Mouse (Mus musculus): Measurements from ENCODE around the gene Usf3.

Gene Usf3

DNA sequence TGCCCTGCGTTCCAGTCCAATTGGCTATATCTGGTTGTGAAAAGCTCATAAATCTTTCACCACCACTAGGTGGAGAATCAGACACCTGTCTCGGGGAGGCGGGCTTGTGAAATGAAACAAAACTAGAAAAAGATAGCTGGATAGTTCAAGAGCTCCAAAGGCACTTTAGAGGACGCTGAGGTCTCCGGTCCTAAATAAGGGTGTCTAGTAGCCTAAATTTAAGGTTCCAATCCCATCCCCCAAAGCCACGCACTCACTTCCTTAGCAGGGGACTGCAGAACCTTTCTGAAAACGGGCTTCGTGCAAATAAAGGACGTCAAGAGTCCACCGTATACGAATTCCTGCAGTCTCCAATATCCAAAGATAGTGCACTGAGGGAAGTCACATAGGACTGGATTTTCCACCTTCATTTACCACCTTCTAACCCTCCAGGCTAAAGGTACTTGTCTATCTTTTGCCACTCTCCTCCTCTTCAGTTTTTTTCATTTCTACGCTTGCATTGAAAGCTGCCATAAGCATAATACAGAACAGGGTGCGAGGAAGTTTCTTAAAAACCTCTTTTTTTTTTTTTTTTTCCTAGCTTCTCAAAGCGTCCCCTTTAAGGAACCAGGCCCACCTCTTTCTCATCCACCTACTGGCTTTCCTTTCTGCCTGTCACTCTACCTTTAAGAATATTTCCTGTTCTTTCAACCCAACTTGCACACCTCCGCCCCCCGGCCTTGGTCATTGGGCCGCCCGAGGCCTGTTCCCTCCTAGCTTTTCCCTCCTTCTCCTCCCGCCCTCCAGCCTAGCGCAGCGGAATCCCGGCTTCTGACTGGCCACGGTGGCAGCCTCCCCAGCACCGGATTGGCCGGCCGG lies 520 bp upstream of the Usf3 start:
- peak; percentile 99 for DNase-seq (ENCODE audit: inconsistent age in 2 of 2, low spot score in 1 of 2)

DNA sequence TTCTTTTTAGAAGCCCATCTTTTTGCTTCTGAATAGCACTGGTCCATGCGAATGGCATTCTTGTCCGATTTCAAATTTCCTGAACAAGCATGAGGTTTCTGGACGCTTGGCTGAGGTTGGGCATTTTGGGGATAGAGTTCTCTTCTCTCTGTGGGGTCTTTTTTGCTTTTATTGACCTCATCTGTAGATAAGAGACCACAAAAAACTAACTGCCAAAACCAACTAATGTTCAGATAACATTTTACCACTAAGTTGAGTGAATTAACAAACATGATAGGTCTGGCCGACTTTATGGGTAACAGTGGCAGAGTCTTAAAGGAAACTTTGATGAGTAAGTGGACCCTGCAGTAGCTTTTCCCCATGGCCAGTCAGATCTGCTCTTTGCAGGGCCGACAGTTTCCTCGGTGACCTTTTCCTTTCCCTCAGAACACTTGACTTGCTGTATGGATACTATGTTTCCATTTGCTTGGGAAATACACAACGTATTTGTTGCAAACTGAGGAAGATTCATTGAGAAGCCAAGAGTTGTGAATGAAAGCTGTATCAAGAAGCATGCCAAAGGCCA lies 1.0 kb downstream of the Usf3 start:
- peak in 1 of 2 experiments; percentile 59 for DNase-seq (ENCODE audit: inconsistent age in 2 of 2, low spot score in 1 of 2)

- DNase-seq (ENCODE audit: inconsistent age in 2 of 2, low spot score in 1 of 2), result no peak
Measured at GRCm38 (mm10) chr16:44175001-44175400, 2.0 kb downstream of the Usf3 start.

DNA sequence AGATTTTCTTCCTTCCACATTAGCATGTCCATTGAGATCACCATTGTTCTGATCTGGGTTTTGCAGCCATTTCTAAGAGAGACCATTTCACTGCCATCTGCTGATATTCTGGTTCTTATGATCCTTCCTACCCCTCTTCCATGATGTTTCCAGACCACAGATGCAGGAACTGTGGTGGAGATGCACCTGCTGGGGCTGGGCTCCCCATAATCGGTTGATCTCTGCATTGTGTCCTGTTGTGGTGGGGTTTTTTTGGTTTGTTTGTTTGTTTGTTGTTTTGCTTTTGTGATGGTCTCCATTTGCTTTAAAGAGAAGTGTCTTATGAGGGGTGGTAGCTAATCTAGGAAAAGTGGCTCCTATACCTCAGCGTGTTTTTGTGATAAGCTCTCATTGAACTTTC lies 3.5 kb downstream of the Usf3 start:
- DNase-seq (ENCODE audit: inconsistent age in 2 of 2, low spot score in 1 of 2), result no peak

DNA sequence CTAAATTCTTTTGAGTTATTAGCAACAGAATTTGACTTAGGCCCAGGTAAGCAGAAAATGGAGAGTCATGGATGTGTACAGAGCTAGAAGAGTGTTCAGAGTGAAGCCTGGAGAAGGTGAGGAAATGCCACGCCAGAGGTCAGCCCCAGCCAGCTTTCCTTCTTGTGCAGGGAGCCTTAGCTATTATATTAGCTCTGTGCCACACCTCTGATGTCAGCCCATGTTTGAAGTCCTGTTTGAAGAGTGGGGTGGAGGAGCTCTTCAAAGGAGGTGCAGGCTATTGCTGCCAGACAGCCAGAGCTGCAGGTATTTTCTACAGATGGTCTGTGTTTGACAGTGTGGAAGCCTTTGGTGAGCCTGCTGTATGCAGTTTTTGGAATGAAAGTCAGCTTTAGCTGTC lies 5.5 kb downstream of the Usf3 start:
- no peak for DNase-seq (ENCODE audit: inconsistent age in 2 of 2, low spot score in 1 of 2)

DNA sequence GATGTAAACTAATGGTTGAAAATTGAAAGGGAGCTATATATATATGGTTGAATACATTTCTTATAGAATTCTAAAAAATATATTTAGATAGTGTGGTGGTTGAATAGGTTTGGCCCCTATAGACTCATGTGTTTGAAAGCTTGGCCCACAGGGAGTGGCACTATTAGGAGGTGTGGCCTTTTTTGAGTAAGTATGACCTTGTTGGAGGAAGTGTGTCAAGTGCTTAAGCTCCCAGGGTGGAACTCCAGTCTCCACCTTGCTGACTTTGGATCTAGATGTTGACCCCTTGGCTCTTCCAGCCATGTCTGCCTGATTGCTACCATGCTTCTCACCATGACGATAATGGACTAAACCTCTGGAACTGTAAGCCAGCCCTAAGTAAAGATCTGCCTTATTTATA lies 9.6 kb downstream of the Usf3 start:
- DNase-seq (ENCODE audit: inconsistent age in 2 of 2, low spot score in 1 of 2), result no peak

DNA sequence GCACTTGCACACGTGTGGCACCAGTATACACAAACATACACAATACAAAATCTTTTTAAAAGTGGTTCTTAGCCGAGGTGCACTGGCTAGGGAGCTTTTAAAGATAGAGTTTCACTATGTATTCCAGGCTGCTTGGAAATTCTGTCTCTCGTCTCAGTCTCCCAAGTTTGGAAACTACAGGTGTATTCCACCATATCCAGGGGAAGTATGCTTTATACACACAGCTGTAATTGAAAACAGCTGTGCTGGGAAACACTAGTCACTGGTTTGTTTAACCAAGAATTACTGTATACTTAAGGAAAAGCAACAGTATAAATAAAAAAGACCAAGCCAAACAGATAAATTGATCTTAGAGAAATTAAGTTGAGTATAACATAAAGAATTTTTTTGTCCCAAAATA lies 11.7 kb downstream of the Usf3 start:
- no peak for DNase-seq (ENCODE audit: inconsistent age in 2 of 2, low spot score in 1 of 2)

- no peak for DNase-seq (ENCODE audit: inconsistent age in 2 of 2, low spot score in 1 of 2)
Measured at GRCm38 (mm10) chr16:44187172-44187571, 14.1 kb downstream of the Usf3 start.

DNA sequence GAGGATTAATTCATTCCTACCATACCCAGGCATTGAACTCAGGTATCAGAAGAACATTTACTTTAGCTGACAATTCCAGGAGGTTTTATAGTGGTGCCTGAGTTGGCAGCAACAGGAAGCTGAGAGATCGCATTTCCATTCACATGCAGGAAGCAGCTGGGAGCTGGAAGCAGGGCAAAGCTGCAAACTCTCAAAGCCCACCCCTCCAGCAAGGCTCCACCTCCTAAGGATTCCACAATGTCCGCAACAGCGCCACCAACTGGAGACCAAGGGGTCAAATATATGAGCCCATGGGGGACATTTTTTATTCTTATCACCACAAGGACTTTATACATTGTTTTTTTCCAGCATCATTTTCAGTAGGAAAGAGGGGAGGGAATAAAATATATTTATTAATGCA lies 15.7 kb downstream of the Usf3 start:
- DNase-seq (ENCODE audit: inconsistent age in 2 of 2, low spot score in 1 of 2), result no peak

- DNase-seq (ENCODE audit: inconsistent age in 2 of 2, low spot score in 1 of 2), result no peak
Measured at GRCm38 (mm10) chr16:44190032-44190431, 17.0 kb downstream of the Usf3 start.

DNA sequence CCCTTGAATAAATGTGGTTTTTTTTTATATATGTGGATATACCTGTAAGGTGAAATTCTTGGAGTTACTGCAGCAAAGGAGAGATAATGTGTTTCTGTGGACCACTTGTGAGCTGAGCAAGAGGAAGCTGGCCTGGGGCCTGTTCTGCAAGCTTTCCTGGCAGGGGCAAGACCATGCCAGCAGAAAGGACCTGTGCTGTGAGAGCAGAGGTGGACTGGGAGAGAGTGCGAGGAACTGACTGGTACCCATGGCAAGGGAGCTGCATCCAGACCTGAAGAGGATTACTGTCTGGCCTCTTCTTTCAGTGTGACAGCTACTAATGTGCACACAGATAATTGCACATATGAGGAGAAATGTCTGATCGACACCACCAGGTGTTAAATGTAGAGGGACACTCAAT lies 17.9 kb downstream of the Usf3 start:
- DNase-seq (ENCODE audit: inconsistent age in 2 of 2, low spot score in 1 of 2), result no peak

- no peak for DNase-seq (ENCODE audit: inconsistent age in 2 of 2, low spot score in 1 of 2)
Measured at GRCm38 (mm10) chr16:44199066-44199703, 26.1 kb downstream of the Usf3 start.

DNA sequence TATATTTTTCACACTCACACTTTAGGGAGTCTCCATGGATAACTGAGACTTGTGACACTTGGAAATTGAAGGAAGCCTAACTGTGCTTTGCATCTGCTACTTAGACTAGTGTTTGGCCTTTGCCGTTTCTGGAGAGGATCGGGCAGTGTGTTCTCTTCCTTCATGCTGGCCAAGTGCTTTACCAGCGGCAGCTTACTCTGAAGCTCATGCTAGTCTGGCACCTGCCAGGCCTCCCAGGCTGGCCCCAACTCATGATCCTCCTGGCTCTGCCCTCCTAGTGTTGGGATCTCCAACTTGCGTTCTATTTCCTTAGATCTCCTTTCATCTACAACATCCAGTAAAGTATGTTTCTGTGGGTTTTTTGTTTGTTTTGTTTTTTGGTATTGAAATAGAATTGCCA lies 27.1 kb downstream of the Usf3 start:
- DNase-seq (ENCODE audit: inconsistent age in 2 of 2, low spot score in 1 of 2), result no peak

DNA sequence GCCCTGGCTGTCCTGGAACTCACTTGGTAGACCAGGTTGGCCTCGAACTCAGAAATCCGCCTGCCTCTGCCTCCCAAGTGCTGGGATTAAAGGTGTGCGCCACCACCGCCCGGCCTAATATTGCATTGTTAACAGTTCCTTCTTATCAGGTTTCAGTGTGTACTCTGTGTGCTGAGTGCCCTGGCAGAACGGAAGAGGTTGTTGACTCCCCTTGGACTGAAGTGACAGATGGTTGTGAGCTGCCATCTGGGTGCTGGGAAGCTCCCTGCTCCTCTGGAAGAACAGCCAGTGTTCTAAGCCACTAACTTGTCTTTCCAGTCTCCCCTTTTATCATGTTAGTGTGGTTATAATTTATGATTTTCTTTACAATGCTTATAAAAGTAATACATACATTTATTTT lies 31.3 kb downstream of the Usf3 start:
- DNase-seq (ENCODE audit: inconsistent age in 2 of 2, low spot score in 1 of 2), result no peak

- no peak for DNase-seq (ENCODE audit: inconsistent age in 2 of 2, low spot score in 1 of 2)
Measured at GRCm38 (mm10) chr16:44205973-44206372, 32.9 kb downstream of the Usf3 start.

DNA sequence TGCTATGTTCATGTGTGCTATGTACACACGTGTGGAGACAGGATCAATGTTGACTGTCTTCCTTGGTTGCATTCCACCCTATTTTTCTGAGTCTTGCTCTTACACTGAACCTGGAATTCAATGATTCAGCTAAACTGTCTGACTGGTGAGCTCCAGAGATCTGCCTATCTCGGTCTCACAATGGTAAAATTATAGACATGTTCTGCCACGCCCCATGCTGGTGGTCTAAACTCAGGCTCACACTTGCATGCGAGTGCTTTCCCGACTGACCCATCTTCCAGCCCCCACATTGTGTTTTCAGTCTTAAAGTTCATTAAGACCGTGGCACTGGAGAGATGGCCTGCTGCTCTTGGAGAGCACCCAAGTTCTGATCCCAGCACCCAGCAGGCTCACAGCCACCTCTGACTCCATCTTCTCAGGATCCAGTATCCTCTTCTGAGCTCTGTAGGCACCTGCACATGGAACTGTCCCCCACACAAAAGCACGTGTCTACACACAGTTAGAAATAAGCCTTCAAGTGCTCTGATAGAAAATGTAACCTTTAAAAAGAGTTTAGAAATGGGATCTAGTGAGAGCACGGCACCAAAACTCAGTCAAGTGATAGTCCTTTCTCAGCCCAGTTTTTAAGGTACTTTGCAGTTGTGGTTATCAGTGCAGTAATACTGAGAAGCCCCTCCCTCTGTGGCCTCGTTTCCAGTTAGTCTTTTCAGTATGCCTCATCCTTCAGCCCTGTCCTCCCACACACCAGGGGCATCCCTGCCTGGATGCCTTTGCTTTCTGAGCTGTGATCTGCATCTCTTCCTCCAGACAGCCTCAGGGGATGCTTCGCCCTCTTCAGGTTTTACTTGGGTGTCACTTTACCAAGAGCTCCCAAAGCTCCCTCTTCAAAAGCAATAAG lies 37.4 kb downstream of the Usf3 start:
- no peak for DNase-seq (ENCODE audit: inconsistent age in 2 of 2, low spot score in 1 of 2)

DNA sequence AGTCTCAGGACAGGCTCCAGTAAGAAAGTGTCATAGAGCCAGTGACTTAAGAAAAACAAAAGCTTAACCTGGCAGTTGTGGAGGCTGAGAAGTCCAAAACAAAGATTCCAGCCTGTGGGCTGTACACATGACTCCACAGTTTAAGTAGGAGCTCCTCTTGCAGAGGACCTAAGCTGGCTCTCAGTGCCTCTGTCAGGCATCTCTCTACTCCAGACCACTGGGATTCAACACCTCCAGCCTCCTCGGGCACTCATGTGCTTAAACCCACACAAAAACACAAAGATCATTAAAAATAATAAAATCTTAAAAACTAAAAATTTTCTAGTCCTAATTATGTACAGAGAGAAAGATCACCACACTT lies 38.0 kb downstream of the Usf3 start:
- DNase-seq (ENCODE audit: inconsistent age in 2 of 2, low spot score in 1 of 2), result no peak

- no peak for DNase-seq (ENCODE audit: inconsistent age in 2 of 2, low spot score in 1 of 2)
Measured at GRCm38 (mm10) chr16:44212703-44213102, 39.7 kb downstream of the Usf3 start.

GRCm38 (mm10) chr16:44215513-44215912 lies 42.5 kb downstream of the Usf3 start:
- no peak for DNase-seq (ENCODE audit: inconsistent age in 2 of 2, low spot score in 1 of 2)

DNA sequence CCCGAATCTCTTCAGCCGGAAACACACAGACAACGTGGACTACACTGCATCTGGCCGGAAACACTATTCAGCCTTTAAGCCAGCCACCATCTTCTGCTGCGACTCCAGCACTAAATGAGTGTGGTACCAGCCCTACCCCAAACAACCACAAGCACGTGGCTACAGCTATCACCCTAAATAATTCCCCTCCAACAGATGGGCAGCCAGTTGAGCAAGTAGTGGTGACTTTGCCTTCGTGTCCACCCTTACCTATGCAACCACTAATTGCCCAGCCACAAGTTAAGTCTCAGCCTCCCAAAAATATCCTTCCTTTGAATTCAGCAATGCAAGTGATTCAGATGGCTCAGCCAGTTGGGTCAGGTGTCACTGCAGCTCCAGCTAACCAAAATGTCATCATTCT lies 43.4 kb downstream of the Usf3 start:
- DNase-seq (ENCODE audit: inconsistent age in 2 of 2, low spot score in 1 of 2), result no peak

GRCm38 (mm10) chr16:44221463-44221862 lies 48.4 kb downstream of the Usf3 start:
- DNase-seq (ENCODE audit: inconsistent age in 2 of 2, low spot score in 1 of 2), result no peak

Data from adrenal gland, adult (tissue).